Mouse (Mus musculus) E14TG2a.4 (cell line): ENCODE measurements around the gene Cyp11a1.

Source experiments
- CTCF ChIP-seq: conservative IDR thresholded peaks from 2 replicates; pipeline ENCODE4 v1.5.1; 2014; ENCODE audit warnings: low read length
- NANOG ChIP-seq: IDR thresholded peaks from 2 replicates; pipeline ENCODE4 v1.6.1; 2014; ENCODE audit warnings: borderline replicate concordance, low read length, mixed read lengths
- POU5F1 ChIP-seq: IDR thresholded peaks from 2 replicates; pipeline ENCODE4 v1.6.1; 2014; ENCODE audit warnings: low read length, borderline replicate concordance

DNA sequence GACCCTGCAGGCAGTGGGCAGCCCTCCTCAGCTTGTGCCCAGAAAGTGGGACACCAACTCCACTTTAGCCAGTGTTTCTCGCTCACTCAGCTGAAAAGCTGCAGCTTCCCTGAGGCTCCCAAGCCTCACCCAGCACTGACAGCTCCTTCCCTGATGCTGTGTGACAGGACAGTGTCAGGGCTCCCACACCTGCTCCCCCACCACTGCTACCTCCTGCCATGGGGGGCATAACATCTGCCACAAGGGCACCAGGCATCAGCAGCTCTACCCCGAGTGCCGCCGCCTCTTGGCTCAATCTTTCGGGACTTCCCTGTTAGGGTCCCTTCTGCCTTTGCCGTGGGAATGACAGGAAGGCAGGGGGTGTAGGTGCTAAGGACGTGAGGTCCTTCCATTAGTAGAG is 19.9 kb upstream of the Cyp11a1 start:
- TF ChIP-seq CTCF (no peak), POU5F1 (no peak), NANOG (no peak)
